Mouse (Mus musculus) left cerebral cortex, postnatal 25 days (tissue): ENCODE measurements around the gene Sptbn1. TPM values are rescaled to one million over a fixed set of nuclear protein-coding genes. Genes with fewer than 3 reads are reported as not detected.
A peak's percentile ranks its signal among the peaks of the same experiment; 100 is the strongest.

Source experiments
- DNase-seq, 2 experiments: peaks; one replicate each; pipeline ENCODE4 v3.0.0; 2022; ENCODE audit warnings: low spot score in 2 of 2, mixed read lengths in 1 of 2
- intact Hi-C: fragments of 180-260 bp; cut with DNase I; formaldehyde crosslinking; loops from one replicate; pipeline ENCODE4 v1.15.1; 2025
- total RNA-seq, 2 experiments: library from RNA; stranded (reverse); gene quantifications; 2 replicates each; pipeline ENCODE4 v1.2.3; 2021

Sptbn1 gene
- total RNA-seq, 2 experiments from 2014 or later, result 614 to 635 TPM

DNA sequence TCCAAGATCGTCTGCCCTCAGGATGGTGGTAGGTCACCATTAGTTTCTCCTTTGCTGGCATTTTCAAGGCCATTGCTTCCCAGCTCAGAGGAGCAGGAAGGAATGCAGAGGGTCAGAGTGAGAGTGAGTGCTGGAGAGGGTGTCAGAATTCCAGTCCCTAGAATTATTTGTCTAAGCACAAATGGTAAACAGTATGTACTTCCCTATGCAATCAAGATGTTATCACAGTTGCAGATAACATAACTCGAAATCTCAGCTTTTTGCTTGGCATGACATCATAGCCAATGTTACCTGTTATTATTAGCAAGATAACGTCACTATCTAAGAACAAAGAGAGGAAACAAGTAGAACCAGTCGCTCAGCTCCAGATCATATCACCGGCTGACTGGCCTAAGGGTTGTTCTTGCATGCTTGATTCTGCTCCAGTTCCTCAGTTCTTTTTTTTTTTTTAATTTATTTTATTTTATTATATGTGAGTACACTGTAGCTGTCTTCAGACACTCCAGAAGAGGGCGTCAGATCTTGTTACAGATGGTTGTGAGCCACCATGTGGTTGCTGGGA lies 172.7 kb downstream of the Sptbn1 start:
- intact Hi-C loops, result no loop called here

GRCm38 (mm10) chr11:30091892-30092291 lies 176.1 kb downstream of the Sptbn1 start:
- peak in 1 of 2 experiments; percentile 0 for DNase-seq
- intact Hi-C loops, result no loop called here

More for the DNA sequence above, 172.7 kb downstream of the Sptbn1 start:
- no peak for DNase-seq

GRCm38 (mm10) chr11:30085114-30085513 lies 182.9 kb downstream of the Sptbn1 start:
- intact Hi-C loops, result no loop called here
- DNase-seq, result no peak

- intact Hi-C loops, result no loop called here
- no peak for DNase-seq
Measured at GRCm38 (mm10) chr11:30057299-30057698, 210.7 kb downstream of the Sptbn1 start.

Other genes with a start within 250 kb of the Sptbn1 start
- 10 to 100 TPM; 23.7 to 24.4 TPM for gene Eml6, start 242.1 kb downstream of the Sptbn1 start, total RNA-seq
- gene 4930505A04Rik, start 203.7 kb upstream of the Sptbn1 start, total RNA-seq, result 1 to 10 TPM in 1 of 2 experiments, under 1 TPM in 1; 0.55 to 1.0 TPM